Mouse (Mus musculus) spleen, adult 10 weeks (tissue): Measurements from ENCODE around the gene Gzmc. TPM values are rescaled to one million over a fixed set of nuclear protein-coding genes. Genes with fewer than 3 reads are reported as not detected.

Source experiments
- polyA plus RNA-seq: library from polyadenylated mRNA; stranded (reverse); fragments of 350-450 nt; fragmentation: Illumina TruSeq; extraction: RNeasy Lipid Tissue Mini Kit (QIAGEN cat#74804); gene quantifications from one replicate; pipeline ENCODE4 v1.2.3, GENCODE M21; 2015; ENCODE audit warnings: low replicate concordance; ENCODE audit not compliant: insufficient read depth

Gzmc gene
- 0.48 TPM for polyA plus RNA-seq

GRCm38 (mm10) chr14:56234556-56234955 is at the start of gene Gzmc:
Gene Gzmc, minus strand, starts transcription at chr14:56234656.

GRCm38 (mm10) chr14:56262153-56262552 is 27.7 kb upstream of the Gzmc start, which contains the start of gene Gzmb:
Gene Gzmb, minus strand, starts transcription at chr14:56262260.

GRCm38 (mm10) chr14:56211317-56211716 is 23.1 kb downstream of the Gzmc start, which contains the start of gene Gzmf:
Gene Gzmf, minus strand, starts transcription at chr14:56211417.

Other genes with a start within 250 kb of the Gzmc start
- not detected for gene Mcpt1, start 216.7 kb downstream of the Gzmc start, polyA plus RNA-seq
- not detected for gene Mcpt9, start 204.2 kb downstream of the Gzmc start, polyA plus RNA-seq
- gene Mcpt2, start 192.6 kb downstream of the Gzmc start, polyA plus RNA-seq, result 0.32 TPM
- 3.9 TPM for gene Mcpt4, start 172.3 kb downstream of the Gzmc start, polyA plus RNA-seq
- 0.79 TPM for gene Mcpt8, start 149.4 kb downstream of the Gzmc start, polyA plus RNA-seq
- 0.68 TPM for gene Ctsg, start 132.1 kb downstream of the Gzmc start, polyA plus RNA-seq
- gene Gzme, start 114.0 kb downstream of the Gzmc start, polyA plus RNA-seq, result not detected
- not detected for gene Gzmd, start 102.0 kb downstream of the Gzmc start, polyA plus RNA-seq
- gene Gzmg, start 75.1 kb downstream of the Gzmc start, polyA plus RNA-seq, result not detected
- gene Gzmn, start 60.1 kb downstream of the Gzmc start, polyA plus RNA-seq, result not detected
- gene Gzmf, start 23.2 kb downstream of the Gzmc start, polyA plus RNA-seq, result not detected
- gene Gzmb, start 27.6 kb upstream of the Gzmc start, polyA plus RNA-seq, result 8.5 TPM
- not detected for gene Atp12a, start 130.4 kb upstream of the Gzmc start, polyA plus RNA-seq
- 0.54 TPM for gene Rnf17, start 167.9 kb upstream of the Gzmc start, polyA plus RNA-seq